Mouse (Mus musculus) brain, embryonic 14.5 days (tissue): ENCODE measurements around the gene Traf2. TPM values are rescaled to one million over a fixed set of nuclear protein-coding genes. Genes with fewer than 3 reads are reported as not detected.

Source experiments
- DNase-seq: peaks from one replicate; pipeline ENCODE4 v3.0.0-alpha.2; 2011; ENCODE audit warnings: low read depth
- CTCF ChIP-seq: fragments of 200-500 bp; IDR thresholded peaks from 2 replicates; pipeline ENCODE4 v1.5.1; 2012; ENCODE audit warnings: inconsistent platforms, mild to moderate bottlenecking, moderate library complexity, borderline replicate concordance; ENCODE audit not compliant: insufficient read depth, insufficient read length; ENCODE audit errors: extremely low read depth
- POLR2A ChIP-seq: fragments of 200-500 bp; IDR thresholded peaks from 2 replicates; pipeline ENCODE4 v1.6.1; 2012; ENCODE audit warnings: mild to moderate bottlenecking, inconsistent platforms, borderline replicate concordance; ENCODE audit not compliant: poor library complexity, insufficient read depth, insufficient read length, severe bottlenecking; ENCODE audit errors: extremely low read depth
- polyA plus RNA-seq: library from polyadenylated mRNA; depleted of rRNA; stranded (reverse); fragments of >200 nt; gene quantifications from 2 replicates; pipeline ENCODE4 v1.2.3, GENCODE M21; 2012; rRNA removed

The Traf2 gene
- polyA plus RNA-seq, 1 experiment: 12.6 TPM

DNA sequence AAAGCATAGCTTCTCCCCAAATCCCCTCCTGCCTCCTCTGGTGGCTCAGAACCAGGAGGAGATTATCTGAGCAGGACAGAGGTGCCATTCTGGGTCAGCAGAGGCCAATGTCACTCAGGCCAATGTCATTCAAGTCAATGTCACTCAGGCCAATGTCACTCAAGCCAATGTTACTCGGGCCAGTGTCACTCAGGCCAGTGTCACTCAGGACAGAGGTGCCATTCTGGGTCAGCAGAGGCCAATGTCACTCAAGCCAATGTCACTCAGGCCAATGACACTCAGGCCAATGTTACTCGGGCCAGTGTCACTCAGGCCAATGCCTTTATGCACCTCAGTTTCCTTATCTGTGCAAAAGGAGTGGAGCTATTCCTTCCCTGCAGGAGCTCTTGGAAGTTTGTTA, 74.2 kb downstream of the Traf2 start:
- TF ChIP-seq POLR2A (no peak), CTCF (no peak)
- DNase-seq: no peak

DNA sequence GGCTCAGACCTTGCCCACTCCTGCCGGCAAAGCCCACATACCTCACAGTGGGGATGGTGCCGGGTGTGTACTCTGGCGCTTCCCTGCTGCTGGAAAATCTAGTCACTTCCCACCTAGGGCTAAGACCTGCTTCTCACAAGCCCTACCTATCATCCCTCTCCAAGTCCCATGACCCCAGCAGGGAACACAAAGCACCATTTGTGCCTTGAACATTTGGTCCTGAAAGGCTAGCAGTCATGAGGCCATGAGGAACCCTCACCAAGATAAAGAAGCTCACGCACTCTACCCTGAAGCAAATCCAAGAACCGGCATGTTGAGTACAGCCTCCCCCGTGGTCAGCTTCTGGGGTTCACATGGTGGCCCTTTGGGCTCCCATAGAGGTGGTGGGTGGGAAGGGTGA, 76.8 kb downstream of the Traf2 start, which contains the start of gene Ptgds:
Gene Ptgds, minus strand, starts transcription at position 78 of the 400 bp plus-strand sequence.
- no peak for TF ChIP-seq CTCF
- TF ChIP-seq POLR2A: no peak
- no peak for DNase-seq

DNA sequence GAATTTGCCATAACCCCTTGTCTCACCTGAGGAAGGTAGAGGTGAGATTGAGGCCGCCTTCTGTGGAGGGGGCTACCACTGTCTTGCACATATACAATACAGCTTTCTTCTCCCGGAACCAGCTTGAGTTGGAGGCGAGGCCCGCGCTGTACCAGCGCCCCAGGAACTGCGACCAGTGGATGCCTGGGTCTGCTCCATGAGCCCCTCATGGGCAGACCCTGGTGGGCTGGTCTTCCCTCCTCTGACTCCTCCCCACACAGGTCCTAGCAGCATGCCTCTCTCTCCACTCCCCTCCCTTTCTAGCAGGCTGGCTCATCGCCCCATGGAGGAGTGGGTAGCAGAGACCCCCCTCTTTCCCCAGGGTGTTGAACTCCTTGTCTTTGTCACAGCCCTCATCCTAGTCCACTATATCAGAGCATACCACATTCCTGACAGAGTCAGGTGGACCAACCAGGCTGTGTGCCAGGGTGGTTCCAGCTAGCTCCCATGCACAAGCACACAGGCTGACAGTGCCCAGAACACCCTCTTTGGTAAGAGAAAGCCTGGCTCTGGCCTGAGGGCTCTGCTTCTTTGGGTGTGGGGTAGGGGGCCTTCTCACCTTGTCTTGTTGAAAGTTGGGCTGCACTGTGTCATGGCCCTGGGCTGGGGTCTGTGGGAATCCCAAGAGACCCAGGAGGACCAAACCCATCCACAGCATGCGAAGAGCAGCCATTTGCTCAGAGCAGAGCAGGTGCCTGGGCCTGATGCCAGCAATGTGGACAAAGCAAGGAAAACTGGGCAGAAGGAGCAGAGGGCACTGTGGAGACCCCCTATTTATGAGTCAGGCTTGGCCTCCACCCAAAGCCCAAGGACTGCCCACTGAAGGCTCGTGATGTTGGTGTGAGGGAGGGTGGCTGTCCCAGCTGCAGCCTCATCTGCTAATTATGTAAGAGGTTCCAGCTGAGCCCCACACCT, 77.5 kb downstream of the Traf2 start:
- no peak for TF ChIP-seq POLR2A
- TF ChIP-seq CTCF: no peak
- DNase-seq: peak; percentile 88

Other genes with a start within 250 kb of the Traf2 start
- gene Grin1, start 227.8 kb downstream of the Traf2 start, polyA plus RNA-seq: 24.4 and 47.2 TPM in 2 replicates
- gene Man1b1, start 214.6 kb downstream of the Traf2 start, polyA plus RNA-seq: 22.5 and 37.0 TPM in 2 replicates
- 35.3 and 57.1 TPM in 2 replicates for gene Dpp7, start 190.6 kb downstream of the Traf2 start, polyA plus RNA-seq
- gene Uap1l1, start 181.3 kb downstream of the Traf2 start, polyA plus RNA-seq: 2.4 TPM in 2 replicates
- gene Sapcd2, start 174.6 kb downstream of the Traf2 start, polyA plus RNA-seq: 20.1 and 48.8 TPM in 2 replicates
- gene Entpd2, start 151.1 kb downstream of the Traf2 start, polyA plus RNA-seq: 2.2 and 2.3 TPM in 2 replicates
- gene Npdc1, start 147.6 kb downstream of the Traf2 start, polyA plus RNA-seq: 621 and 644 TPM in 2 replicates
- 0.42 and 0.57 TPM in 2 replicates for gene Fut7, start 123.7 kb downstream of the Traf2 start, polyA plus RNA-seq
- gene Abca2, start 118.2 kb downstream of the Traf2 start, polyA plus RNA-seq: 29.8 and 60.6 TPM in 2 replicates
- gene Clic3, start 90.1 kb downstream of the Traf2 start, polyA plus RNA-seq: 1.1 and 1.9 TPM in 2 replicates
- gene Paxx, start 85.8 kb downstream of the Traf2 start, polyA plus RNA-seq: 109 and 142 TPM in 2 replicates
- 60.4 and 73.5 TPM in 2 replicates for gene Ptgds, start 76.9 kb downstream of the Traf2 start, polyA plus RNA-seq
- not detected in 2 replicates for gene Lcn12, start 53.0 kb downstream of the Traf2 start, polyA plus RNA-seq
- 27.8 and 61.1 TPM in 2 replicates for gene Fbxw5, start 46.2 kb downstream of the Traf2 start, polyA plus RNA-seq
- 1.9 and 3.6 TPM in 2 replicates for gene C8g, start 45.2 kb downstream of the Traf2 start, polyA plus RNA-seq
- 166 and 189 TPM in 2 replicates for gene Edf1, start 10.9 kb upstream of the Traf2 start, polyA plus RNA-seq
- gene Mamdc4, start 27.9 kb upstream of the Traf2 start, polyA plus RNA-seq: 5.0 and 8.2 TPM in 2 replicates
- gene Phpt1, start 28.3 kb upstream of the Traf2 start, polyA plus RNA-seq: 138 and 169 TPM in 2 replicates
- gene Ajm1, start 34.8 kb upstream of the Traf2 start, polyA plus RNA-seq: 24.5 and 30.3 TPM in 2 replicates
- gene Rabl6, start 61.6 kb upstream of the Traf2 start, polyA plus RNA-seq: 86.1 and 87.9 TPM in 2 replicates
- gene Ccdc183, start 70.7 kb upstream of the Traf2 start, polyA plus RNA-seq: 0.03 and 0.07 TPM in 2 replicates
- gene Tmem141, start 75.1 kb upstream of the Traf2 start, polyA plus RNA-seq: 31.7 and 34.8 TPM in 2 replicates
- gene Fcna, start 81.1 kb upstream of the Traf2 start, polyA plus RNA-seq: 0.92 and 0.97 TPM in 2 replicates
- gene Lcn8, start 106.2 kb upstream of the Traf2 start, polyA plus RNA-seq: 0.24 TPM in 1 of 2 replicates, not detected in the other
- not detected in 2 replicates for gene Lcn5, start 111.0 kb upstream of the Traf2 start, polyA plus RNA-seq
- not detected in 2 replicates for gene Lcn6, start 129.8 kb upstream of the Traf2 start, polyA plus RNA-seq
- gene Lcn10, start 135.8 kb upstream of the Traf2 start, polyA plus RNA-seq: not detected in 2 replicates
- gene Obp2a, start 153.1 kb upstream of the Traf2 start, polyA plus RNA-seq: not detected in 2 replicates
- gene Bmyc, start 159.8 kb upstream of the Traf2 start, polyA plus RNA-seq: 64.5 and 74.8 TPM in 2 replicates
- not detected in 2 replicates for gene Obp2b, start 190.1 kb upstream of the Traf2 start, polyA plus RNA-seq
- gene Lcn3, start 218.6 kb upstream of the Traf2 start, polyA plus RNA-seq: not detected in 2 replicates
- gene Lcn11, start 230.1 kb upstream of the Traf2 start, polyA plus RNA-seq: not detected in 2 replicates
- gene Gm13539, start 235.3 kb upstream of the Traf2 start, polyA plus RNA-seq: not detected in 2 replicates